Mouse (Mus musculus) erythroblast, embryonic 14.5 days (primary cell): ENCODE results near the gene Eps15. TPM values are rescaled to one million over a fixed set of nuclear protein-coding genes. Genes with fewer than 3 reads are reported as not detected.
"Not testable (repeated sequence)": the region's sequence is repeated elsewhere in the genome, so short reads cannot be mapped to it uniquely, and the experiment has no call there.

Experiments used
- H3K27me3 ChIP-seq: 2 replicates; pipeline ENCODE4 v1.6.1; 2012; ENCODE audit warnings: inconsistent platforms; ENCODE audit not compliant: control insufficient read depth
- H3K36me3 ChIP-seq: 2 replicates; pipeline ENCODE4 v1.6.1; 2012; ENCODE audit warnings: mild to moderate bottlenecking, inconsistent platforms; ENCODE audit not compliant: control insufficient read depth
- H3K4me1 ChIP-seq: 2 replicates; pipeline ENCODE4 v1.6.1; 2012; ENCODE audit warnings: inconsistent platforms; ENCODE audit not compliant: control insufficient read depth
- H3K4me3 ChIP-seq: replicated peaks from 2 replicates; pipeline ENCODE3; 2012; ENCODE audit warnings: moderate library complexity, mild to moderate bottlenecking, inconsistent platforms
- H3K9me3 ChIP-seq: 2 replicates; pipeline ENCODE4 v1.6.1; 2012; ENCODE audit warnings: low read length, inconsistent platforms, mixed read lengths; ENCODE audit not compliant: control insufficient read depth
- GATA1 ChIP-seq: IDR thresholded peaks from 2 replicates; pipeline ENCODE4 v1.6.1; 2012; ENCODE audit warnings: low read length, inconsistent platforms, mixed read lengths
- TAL1 ChIP-seq: IDR thresholded peaks from 3 replicates; pipeline ENCODE4 v1.6.1; 2012; ENCODE audit warnings: low read length, inconsistent platforms, mixed read lengths
- polyA plus RNA-seq: library from polyadenylated mRNA; stranded (reverse); fragments of >175 nt; gene quantifications from 2 replicates; pipeline ENCODE4 v1.2.3, GENCODE M21; 2012

Gene Eps15
- polyA plus RNA-seq, 1 experiment: 1.2 TPM

- Histone ChIP-seq H3K4me3 (no peak overlapping the region), H3K4me1 (peaks cover 2% of the 10 kb centered on the region; the same call in 1 of the 2 replicates), H3K27me3 (no peaks in the 10 kb centered on the region), H3K9me3 (no peaks in the 10 kb centered on the region), H3K36me3 (peaks cover 81% of the 10 kb centered on the region)
- TF ChIP-seq TAL1 (no peak), GATA1 (no peak)
Measured at GRCm38 (mm10) chr4:109385599-109385998, 105.5 kb downstream of the Eps15 start.

DNA sequence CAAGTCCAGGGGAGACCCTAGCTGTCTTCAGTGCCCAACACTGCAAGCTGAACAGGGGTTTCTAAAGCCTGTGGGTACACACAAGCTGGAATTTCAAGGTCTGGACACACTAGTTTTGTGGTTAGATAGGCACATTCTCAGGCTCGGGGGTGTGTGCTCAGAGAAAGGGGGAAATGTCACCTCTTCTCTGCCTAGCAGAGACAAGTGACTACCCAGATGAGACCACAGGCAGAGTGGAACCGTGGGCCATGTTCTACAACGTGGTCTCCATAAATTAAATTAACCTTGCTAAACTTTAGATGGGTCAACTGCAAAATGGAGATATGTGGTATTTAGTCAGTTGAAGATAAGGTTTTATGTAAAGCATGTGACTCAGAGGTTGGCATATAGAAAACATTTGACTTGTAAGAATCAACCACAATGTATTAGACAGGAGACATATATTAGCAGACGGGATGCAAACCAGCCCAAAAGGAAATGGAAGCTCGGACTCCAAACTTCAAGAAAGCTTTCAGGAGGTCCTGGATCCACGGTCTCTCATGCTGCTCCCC, 113.2 kb downstream of the Eps15 start:
- TF ChIP-seq GATA1 (no peak), TAL1 (no peak)
- Histone ChIP-seq H3K9me3 (no peaks in the 10 kb centered on the region), H3K4me1 (peaks cover 26% of the 10 kb centered on the region), H3K36me3 (peaks cover 23% of the 10 kb centered on the region), H3K27me3 (peaks cover 9% of the 10 kb centered on the region), H3K4me3 (no peak overlapping the region)

DNA sequence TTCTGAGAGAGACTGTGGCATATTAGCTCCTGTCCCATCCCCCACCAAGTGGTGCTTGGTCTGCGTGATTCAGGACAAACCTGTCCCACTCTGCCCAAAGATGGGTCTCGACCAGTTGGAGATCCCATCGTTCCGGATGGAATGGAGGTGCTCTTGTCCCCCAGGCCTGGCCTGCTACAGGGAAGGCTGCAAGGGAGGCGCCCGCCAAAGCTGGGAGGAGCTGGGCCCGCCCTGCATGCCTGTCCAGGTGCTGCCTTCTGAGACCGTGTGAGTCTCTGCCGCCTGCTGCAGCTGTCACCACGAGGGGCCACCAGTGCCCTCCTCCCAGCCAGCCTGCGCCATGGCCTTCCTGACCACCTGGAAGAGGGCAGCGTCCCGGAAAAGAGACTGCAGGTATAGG, 113.8 kb downstream of the Eps15 start:
- peak overlapping the region; percentile 49 for H3K4me3 ChIP-seq
- TF ChIP-seq GATA1 (no peak), TAL1 (no peak)

DNA sequence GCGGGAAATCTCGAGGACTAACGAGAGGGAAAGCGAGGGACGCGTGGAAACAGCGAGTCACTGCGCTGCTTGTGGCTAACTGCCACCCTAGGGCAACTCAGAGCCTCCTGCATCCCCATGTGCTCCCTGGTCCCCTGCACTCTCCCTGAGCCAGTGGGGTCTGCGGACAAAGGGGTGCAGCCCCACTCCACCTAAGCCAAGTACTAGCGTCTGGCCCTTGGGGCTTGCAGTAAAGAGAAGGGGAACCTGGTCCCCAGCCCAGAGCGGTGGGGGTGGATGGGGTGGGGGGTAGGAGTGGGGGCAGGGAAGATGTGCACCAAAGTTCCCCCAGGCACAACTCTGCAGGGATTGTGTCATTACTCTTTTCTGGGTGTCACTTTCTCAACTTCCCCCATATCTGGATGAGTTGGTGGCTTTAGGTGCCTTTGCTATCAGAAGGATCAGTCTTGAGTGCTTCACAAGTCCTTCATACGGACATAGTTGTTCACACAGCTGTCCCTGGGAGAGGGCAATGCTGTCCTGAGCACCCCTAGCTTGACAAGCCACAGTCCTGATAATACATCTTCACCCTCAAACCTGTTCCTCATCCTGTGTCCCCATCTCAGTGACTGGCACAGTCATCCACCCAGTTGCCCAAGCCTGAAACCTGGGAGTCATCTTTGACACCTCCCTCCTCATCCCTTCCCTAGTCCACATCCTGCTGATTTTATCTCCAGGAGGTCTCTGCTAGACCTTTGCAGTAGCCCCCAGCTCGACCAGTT, 114.4 kb downstream of the Eps15 start:
- Histone ChIP-seq H3K27me3 (peaks cover 9% of the 10 kb centered on the region), H3K36me3 (peaks cover 15% of the 10 kb centered on the region), H3K9me3 (no peaks in the 10 kb centered on the region), H3K4me3 (peak overlapping the region; percentile 49), H3K4me1 (peaks cover 26% of the 10 kb centered on the region)
- TF ChIP-seq GATA1 (no peak), TAL1 (no peak)

More for the DNA sequence above, 113.8 kb downstream of the Eps15 start:
- Histone ChIP-seq H3K27me3 (peaks cover 9% of the 10 kb centered on the region), H3K9me3 (no peaks in the 10 kb centered on the region), H3K36me3 (peaks cover 17% of the 10 kb centered on the region), H3K4me1 (peaks cover 26% of the 10 kb centered on the region)

- H3K4me3 ChIP-seq: no peak overlapping the region
- H3K4me1 ChIP-seq: peaks cover 38% of the 10 kb centered on the region
- H3K9me3 ChIP-seq: peaks cover 6% of the 10 kb centered on the region; the same call in 1 of the 2 replicates
- H3K27me3 ChIP-seq: peaks cover 5% of the 10 kb centered on the region; the same call in 1 of the 2 replicates
- TF ChIP-seq TAL1 (no peak), GATA1 (no peak)
- H3K36me3 ChIP-seq: peaks cover 62% of the 10 kb centered on the region
Measured at GRCm38 (mm10) chr4:109400366-109400980, 120.4 kb downstream of the Eps15 start.

DNA sequence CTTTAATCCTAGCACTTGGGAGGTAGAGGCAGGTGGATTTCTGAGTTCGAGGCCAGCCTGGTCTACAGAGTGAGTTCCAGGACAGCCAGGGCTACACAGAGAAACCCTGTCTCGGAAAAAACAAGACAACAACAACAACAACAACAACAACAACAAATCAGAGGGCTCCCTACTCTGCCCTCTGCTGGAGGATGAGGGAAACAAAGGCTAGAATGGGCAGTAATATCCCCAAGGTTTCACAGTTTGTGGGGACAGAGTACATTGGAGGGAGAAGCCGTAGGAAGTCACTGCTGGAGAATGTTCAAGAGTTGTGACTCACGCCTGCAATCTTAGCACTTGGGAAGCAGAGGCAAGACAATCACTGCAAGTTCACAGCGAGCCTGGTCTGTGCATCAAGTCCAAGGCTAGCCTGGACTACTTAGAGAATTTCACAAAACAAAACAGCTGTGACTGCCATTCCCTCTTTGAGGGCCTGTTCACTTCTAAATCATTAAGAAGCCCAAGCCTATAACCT, 121.2 kb downstream of the Eps15 start:
- Histone ChIP-seq H3K4me1 (peaks cover 43% of the 10 kb centered on the region), H3K36me3 (peaks cover 66% of the 10 kb centered on the region), H3K4me3 (no peak overlapping the region), H3K9me3 (peaks cover 6% of the 10 kb centered on the region; the same call in 1 of the 2 replicates), H3K27me3 (peaks cover 5% of the 10 kb centered on the region; the same call in 1 of the 2 replicates)
- TF ChIP-seq TAL1: no peak
- no peak for TF ChIP-seq GATA1

GRCm38 (mm10) chr4:109404908-109405307, 124.8 kb downstream of the Eps15 start:
- not testable (repeated sequence) for H3K9me3 ChIP-seq, H3K27me3 ChIP-seq
- Histone ChIP-seq H3K4me3 (peak overlapping the region; percentile 91), H3K4me1 (peaks cover 78% of the 10 kb centered on the region), H3K36me3 (peaks cover 84% of the 10 kb centered on the region)

GRCm38 (mm10) chr4:109405415-109405814, 125.3 kb downstream of the Eps15 start:
- Histone ChIP-seq H3K4me1 (peaks cover 81% of the 10 kb centered on the region), H3K9me3 (peaks cover 6% of the 10 kb centered on the region; the same call in 1 of the 2 replicates), H3K36me3 (peaks cover 84% of the 10 kb centered on the region), H3K27me3 (no peaks in the 10 kb centered on the region; the same call in 1 of the 2 replicates), H3K4me3 (peak overlapping the region; percentile 91)
- no peak for TF ChIP-seq GATA1
- no peak for TF ChIP-seq TAL1

GRCm38 (mm10) chr4:109406054-109406485, 126.0 kb downstream of the Eps15 start:
- peaks cover 86% of the 10 kb centered on the region for H3K4me1 ChIP-seq

More at GRCm38 (mm10) chr4:109406054-109406485, 126.0 kb downstream of the Eps15 start:
- TF ChIP-seq GATA1: peak; percentile 77
- TF ChIP-seq TAL1: peak; percentile 48; the same call in 1 of the 3 replicates
- Histone ChIP-seq H3K36me3 (peaks cover 82% of the 10 kb centered on the region), H3K27me3 (no peaks in the 10 kb centered on the region; the same call in 1 of the 2 replicates), H3K9me3 (peaks cover 6% of the 10 kb centered on the region; the same call in 1 of the 2 replicates), H3K4me3 (peak overlapping the region; percentile 91)
